Mouse (Mus musculus) neutrophil, adult 5-6 weeks (primary cell): ENCODE data around the gene Akr1b8. TPM values are rescaled to one million over a fixed set of nuclear protein-coding genes. Genes with fewer than 3 reads are reported as not detected.
A peak's percentile ranks its signal among the peaks of the same experiment; 100 is the strongest.
"Not testable (repeated sequence)": the region's sequence is repeated elsewhere in the genome, so short reads cannot be mapped to it uniquely, and the experiment has no call there.

Experiments
- ATAC-seq: fragments of 151-379, 151-347 bp; 2 replicates; pipeline ENCODE4 v1.8.0; 2017; ENCODE audit warnings: mild to moderate bottlenecking, moderate TSS enrichment; ENCODE audit not compliant: insufficient number of reproducible peaks, poor library complexity, low FRiP score, severe bottlenecking; ENCODE audit errors: extremely low read depth
- total RNA-seq: library from RNA; stranded (forward); fragments of 200-1000 nt; gene quantifications from 2 replicates; pipeline ENCODE4 v1.2.3, GENCODE M21; 2017

Gene Akr1b8
- not detected in 2 replicates for total RNA-seq

DNA sequence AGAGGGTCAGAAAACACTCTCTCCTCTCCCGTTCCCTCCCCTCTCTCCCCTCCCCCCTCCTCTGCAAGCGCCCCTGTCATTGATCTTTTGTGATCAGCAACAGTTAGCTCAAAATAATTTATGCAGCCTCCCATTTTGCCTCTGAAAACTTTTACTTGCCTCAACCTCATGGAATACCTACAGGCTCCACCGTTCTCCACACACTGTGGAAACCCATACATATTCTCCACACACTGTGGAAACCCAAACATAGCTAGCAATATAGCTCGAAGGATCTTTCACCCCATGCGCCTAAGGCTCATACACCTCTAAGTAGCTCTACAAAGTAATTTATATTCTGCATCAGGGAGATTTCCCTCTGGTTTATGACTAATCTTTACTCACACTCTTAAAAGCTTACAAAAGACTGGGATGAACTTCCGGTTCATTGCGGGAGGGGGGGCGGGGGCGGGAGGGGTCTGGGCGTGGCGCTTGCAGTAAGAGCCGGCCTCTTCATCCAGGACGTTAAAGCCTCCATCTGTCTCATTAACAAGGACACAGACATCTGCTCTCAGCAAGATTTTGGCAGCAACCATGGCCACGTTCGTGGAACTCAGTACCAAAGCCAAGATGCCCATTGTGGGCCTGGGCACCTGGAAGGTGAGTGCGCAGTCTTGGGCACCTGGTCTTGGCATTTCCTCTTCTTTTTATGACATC is at the start of gene Akr1b8:
Akr1b8 (plus strand) TSS at position 462 of the 696 bp plus-strand sequence.
- ATAC-seq = no peak

DNA sequence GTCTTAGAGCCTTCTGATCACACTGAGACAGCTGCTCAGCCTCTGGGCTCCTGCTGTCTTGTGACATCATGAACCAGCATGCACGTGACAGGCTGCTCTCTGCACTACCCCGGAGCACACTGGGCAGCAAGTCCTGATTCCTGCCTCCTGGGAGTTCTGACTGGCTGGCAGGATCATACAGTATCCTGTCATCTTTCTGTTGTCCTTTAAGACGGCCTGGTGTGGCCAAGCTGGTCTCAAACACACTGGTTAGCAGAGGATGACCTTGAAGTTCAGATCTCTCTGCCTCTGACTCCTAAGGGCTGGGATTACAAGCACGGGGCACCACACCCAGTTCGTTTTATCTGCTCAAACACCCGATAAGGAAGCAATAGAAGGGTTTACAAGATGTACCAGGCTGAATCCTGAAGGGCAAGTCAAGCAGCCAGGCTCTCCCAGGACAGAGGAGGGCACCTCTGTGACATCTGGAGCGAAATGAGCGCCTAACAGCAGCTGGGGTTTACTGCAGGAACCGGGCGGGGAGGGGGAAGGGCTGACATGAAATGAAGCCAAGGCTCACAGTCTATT is 49.2 kb upstream of the Akr1b8 start:
- no peak for ATAC-seq

DNA sequence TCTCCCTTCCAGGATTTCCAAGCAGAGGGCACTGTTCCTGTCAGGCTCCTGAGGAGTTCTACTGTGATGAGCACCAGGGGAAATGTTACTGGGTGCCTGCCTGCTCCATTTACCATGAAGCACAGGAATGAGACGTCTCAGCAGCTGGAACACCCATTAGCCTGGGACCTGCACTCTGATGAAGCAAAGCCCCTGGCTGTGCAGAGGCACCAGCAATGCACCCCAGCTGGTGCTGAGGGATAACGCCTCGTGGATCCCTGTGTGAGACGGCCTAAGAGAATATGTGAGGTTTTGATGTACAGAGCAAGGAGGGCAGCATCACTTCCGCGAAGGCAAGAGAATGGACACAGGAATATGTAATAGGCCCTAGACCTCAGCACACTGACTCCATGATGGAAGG is 47.1 kb upstream of the Akr1b8 start:
- ATAC-seq = no peak

DNA sequence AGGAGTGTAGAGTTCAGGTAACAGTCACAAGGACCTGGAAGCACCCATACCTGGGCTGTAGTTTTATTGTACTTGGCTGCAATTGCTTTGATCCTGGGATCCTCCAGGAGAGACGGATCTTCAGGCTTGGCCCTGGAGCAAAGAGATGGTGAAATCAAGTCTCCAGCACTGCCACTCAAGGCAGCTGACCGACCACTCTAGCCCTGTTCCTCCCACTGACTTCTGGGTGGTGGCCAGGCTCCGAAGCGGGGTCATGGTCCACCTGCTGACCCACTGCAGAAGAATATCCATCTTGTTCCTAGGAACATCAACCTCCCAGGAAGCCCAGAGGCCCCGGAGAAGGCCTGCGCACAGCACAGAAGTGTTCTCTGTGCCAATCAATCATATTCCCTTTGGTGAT is 44.4 kb upstream of the Akr1b8 start:
- no peak for ATAC-seq

DNA sequence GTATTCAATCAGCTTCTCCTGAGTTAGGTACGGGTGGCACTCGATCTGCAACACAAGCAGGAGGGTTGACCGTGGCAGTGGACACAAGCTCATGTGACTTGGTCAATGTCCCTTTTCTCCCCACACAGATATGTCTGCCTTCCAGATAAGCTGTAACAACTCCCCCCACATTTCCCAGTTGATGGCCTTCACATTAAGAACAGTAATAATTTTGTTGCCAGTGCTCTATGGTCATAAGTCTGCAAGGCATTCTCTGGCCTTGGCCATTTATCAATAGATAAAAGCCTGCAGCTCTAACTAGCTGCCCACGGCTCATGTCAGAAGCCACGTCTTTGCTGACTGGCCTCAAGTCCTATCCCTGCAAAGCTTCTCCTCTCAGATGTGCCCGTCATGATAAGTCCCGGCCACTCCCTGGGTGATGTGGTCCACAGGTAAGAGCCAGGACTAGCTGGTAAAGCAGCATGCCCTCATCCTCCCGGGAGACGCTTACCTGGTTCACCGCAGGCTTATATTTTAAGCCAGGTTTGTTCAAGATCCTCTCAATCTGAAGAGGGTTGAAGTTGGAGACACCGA is 43.8 kb upstream of the Akr1b8 start:
- ATAC-seq = no peak

DNA sequence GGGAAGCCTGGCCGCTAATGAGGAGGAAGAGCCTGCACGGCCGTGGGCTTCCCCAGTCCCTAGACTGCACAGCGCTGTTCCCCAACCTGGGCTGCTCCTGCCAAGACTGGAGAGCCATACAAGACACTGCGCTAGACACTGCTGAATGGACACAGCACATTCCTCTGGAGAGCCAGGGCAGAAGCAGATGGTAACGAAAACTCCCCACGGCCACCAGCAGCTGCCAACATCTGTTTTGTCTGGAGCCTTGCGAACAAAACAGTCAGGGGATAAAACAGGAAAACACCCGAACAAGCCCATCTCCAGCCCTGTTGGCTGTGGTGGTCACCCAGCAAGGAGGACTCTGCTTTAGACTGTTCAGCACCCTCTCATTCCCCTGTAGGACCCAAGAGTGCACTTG is 40.5 kb upstream of the Akr1b8 start:
- no peak for ATAC-seq

DNA sequence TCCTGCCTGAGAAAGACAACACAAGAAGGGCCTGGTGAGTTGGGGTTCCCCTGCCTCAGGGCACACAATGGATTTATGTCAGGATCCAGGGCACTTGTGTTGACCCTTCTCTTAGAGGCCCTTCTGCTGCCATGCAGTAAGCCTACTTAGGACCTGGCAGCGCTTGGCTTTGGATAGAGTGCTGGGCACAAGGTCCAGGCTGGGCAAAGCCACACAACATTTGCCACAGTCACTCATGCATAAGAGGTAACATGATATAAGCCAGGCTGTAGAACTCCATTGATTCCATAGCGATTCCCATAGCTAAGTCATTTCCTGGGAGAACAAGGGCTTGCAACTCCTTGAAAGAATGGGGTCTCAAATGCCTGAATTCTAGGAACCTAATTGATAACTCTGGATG is 40.0 kb upstream of the Akr1b8 start:
- ATAC-seq = no peak

DNA sequence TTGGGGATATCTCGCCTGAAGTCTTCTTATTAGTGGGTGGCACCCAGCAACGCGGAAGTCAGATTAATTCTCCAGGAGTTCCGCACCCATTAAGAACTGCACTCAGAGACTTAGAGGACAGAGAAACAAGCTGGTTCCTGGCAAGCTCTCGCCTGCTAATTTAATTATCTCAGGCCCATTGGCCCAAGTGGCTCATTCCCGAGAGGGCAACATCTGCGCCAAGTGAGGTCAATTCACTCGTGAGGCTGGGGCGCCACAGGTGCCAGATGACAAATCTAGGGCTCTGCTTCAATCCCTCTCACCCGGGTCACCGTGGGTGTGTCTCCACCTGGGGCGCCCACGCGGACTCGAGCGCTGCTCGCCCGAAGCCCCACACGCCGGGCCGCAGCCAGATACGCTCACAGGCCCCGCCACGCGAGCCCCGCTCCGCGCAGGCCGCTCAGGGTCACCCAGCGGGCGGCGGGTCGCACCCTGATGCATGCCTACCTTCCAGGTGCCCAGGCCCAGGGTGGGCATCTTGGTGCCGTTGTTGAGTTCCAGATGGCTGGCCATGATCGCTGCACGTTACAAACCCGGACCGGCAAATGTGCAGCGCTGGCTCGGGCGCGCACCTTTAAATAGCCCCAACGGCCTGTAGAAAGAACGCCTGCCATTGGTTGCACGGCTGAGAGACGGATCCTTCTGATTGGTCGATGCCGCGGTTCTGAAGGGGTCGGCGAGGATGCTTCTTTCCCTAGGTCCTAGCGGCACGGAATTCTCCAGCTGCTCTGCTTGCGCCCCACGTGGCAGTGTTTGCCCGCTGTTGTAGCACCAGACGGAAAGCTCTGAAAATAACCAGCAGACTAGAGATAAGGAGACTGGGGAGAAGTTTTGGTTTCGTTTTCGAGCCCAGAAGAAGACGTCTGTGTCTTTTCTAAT is 36.8 kb upstream of the Akr1b8 start, which contains the start of gene Akr1b3:
Akr1b3 (minus strand) TSS at position 625 of the 918 bp plus-strand sequence.
- ATAC-seq = peak; percentile 92

DNA sequence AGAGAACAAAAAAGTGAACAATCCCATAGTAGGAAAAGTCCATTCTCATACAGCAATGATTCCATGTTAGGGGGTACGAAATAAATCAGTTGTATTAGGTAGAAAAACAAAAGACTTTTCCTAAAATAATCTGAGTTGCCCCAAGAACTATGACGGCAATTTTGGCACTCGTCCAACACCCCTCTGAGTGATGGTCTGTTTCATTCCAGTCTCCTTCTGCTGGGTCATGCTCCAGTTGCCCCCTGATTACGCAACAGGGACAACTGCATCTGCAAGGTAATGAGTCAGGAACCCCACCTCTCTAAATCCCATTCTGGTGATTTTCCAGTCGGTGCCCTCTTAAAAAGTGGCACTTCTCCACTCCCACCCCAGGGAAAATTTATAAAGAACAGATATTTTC is 35.7 kb upstream of the Akr1b8 start:
- no peak for ATAC-seq

DNA sequence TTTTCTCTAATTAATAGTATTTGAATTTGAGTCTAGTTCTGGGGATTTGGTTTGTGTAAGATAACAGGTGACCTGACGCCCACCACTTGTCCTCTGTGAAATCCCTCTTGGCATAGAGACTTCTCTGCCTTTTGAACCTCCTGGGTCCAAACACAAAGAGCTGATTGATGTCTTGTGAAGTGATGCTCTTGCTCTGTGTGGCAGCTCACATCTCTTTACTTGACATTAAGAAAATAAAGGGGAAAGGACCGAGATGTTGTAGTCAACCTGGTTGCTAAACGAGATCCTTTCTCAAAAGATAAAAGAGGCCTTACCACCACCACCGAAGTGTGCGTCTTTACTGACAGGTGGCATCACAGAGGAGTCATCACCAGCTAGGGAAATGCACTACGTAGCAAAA is 35.3 kb upstream of the Akr1b8 start:
- ATAC-seq = no peak

DNA sequence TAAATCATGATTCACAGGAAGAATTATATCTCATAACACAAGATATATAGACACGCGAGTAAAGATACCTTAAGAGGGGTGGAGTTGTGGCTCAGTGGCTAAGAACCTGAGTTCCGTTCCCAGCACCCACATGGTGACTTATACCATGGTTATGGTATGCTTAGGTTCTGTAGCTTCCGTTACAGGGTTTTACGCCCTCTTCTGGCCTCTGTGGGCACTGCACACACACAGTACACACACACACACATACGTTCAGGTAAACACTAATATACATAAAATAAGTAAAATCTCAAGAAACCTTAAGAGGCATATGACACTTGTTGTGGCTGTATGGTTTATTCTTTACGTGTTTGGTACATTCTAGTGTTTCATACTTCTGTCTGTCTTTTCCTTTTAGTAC is 31.8 kb upstream of the Akr1b8 start:
- no peak for ATAC-seq

DNA sequence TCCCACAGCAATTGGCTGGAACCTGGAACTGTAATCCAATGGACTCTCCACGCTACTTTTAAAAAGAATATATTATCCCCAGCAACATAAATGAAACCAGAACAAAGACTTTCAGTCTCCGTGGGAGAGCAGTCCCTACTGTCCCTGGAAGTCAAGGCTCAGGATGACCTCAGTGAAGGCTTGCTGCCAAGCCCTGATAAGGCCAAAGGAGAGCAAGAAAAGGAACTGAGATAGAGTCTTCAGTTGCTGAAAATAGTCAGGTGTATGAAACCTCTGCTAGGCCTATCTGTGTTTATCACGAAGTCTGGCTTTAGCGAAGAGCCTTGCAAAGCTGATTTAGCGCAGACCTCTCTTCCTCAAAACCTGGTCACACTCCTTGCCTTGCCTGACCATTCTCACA is 22.5 kb upstream of the Akr1b8 start:
- no peak for ATAC-seq

DNA sequence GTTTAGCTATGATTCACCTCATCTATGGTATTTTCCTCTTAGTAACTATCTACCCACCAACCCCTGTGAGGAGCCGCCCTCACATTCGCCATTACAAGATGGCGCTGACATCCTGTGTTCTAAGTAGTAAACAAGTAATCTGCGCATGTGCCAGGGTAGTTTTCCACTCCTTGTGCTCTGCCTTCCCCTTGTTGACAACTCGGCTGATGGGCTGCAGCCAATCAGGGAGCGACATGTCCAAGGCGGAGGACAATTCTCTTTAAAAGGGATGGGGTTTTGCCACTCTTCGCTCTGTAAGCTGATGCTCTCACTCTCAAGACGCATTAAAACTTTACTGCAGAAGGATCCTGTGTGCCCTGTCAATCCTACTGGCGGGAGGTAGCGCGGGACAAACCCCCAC is 22.1 kb upstream of the Akr1b8 start:
- ATAC-seq = not testable (repeated sequence)

DNA sequence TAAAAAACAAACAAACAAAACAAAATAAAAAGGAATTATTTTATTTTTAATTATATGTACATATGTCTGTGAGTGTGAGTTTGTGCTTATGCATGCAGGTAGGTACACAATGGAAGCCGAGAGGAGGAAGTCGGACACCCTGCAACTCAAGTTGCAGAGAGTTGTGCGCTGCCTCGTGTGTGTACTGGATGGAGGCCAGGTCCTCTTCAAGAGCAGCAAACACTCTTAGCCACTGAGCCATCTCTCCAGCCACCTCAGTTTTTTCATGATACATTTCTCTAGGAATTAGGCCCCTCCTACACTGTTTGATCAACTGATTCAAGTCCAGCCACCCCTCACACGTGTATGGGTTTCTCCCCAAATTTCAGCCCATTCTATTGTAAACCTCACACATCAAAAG is 19.2 kb upstream of the Akr1b8 start:
- no peak for ATAC-seq

DNA sequence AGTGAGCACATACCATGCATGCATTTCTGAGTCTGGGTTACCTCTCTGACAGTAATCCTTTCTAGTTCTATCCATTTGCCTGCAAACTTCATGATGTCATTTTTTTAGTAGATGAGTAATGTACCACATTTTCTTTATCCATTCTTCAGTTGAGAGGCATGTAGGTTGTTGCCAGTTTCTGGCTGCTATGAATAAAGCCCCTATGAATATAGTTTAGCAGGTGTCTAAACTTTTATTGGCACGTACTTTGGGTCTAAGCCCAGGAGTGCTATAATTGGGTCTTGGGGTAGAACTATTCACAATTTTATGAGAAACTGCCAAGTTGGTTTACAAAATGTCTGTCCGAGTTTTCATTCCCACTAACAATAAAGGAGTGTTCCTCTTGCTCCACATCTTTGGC is 16.1 kb upstream of the Akr1b8 start:
- no peak for ATAC-seq

DNA sequence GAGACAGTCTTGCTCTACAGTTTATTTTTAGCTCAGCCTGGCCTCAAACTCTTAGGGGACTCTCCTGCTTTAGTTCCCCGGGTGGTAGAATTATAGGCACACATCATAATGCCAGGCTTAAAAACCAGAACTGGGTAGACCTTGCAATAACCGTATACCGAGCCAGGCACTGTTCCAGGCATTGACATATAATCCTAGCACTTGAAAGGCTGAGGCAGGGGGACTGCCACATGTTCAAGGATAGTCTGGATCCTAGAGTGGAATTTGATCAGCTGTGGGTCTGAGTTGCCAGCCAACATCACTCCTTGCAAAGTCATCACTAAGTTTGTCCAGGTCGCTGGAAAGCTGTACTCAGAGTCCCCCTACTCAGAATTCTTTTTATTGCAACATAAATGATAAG is 11.9 kb upstream of the Akr1b8 start:
- no peak for ATAC-seq

DNA sequence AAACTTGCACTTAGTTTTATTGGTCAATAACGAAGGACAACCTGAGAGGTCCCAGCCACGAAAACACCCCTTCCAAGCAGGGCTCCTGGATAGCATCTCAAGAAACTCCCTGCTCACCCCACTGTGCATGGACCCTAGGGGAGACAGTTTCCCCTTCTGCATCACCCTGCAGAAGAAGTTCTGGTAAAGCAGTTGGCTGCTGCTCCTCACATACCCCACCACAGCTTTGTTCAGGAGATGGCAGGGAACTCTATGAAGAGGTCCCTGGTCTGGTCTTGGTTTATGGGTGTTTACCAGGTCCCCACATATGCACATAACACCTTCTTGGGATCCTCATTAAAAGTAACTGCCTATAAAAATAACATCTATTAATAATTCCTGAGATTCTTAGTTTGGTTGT is 11.4 kb upstream of the Akr1b8 start:
- no peak for ATAC-seq

DNA sequence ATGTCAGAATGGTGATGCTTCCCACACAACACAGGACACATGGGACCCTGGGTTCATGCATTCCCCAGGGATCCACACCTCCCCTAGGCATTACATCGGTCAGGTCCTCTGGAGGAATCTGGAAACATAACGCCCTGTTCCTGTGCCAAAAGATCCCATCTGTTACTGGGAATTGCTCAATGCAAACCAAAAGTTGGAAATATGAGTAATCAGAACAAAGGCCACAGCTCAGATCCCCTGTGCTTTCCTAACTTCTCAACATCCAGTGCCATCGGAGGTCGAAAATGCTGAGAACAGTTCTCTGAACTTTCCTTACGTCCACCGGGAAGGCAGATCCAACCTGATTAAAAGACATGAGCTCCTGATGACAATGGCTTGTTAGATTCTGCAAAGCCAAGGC is 10.5 kb upstream of the Akr1b8 start:
- no peak for ATAC-seq

DNA sequence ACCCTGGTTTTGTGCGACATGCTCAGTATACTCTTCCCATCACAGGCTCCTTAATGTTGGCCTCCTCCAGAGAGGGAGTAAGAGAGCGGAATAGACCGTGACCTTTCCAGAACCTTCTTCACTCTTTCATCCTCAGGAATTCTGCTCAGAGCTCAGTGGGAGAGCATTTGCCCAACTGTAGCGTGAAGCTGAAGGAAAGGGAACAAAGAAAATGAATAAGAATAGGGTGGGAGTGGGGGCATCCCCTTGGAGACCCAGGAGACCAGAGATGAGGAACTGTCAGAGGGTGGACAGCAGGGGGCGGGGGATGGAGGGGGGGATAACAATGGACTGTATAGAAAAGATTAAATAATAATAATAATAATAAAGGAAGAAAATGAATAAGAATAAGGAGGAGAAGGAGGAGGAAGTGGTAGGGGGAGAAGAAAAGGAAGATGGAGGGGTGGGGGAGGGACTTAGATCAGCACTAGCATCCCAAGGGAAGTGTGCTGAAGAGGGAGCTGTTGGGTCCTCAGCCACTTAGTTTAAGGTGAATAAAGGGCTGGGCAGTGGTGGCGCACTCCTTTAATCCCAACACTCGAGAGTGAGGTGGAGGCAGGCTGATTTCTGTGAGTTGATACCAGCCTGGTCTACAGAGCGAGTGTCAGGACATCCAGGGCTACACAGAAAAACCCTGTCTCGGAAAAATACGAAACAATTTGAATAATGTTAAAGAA is 9.6 kb upstream of the Akr1b8 start:
- no peak for ATAC-seq
